Mouse (Mus musculus): ENCODE measurements around the gene Tyrobp. TPM values are rescaled to one million over a fixed set of nuclear protein-coding genes. Genes with fewer than 3 reads are reported as not detected.

Tyrobp gene
- polyA plus RNA-seq (2017; shearing (Covaris generic)) = not detected

DNA sequence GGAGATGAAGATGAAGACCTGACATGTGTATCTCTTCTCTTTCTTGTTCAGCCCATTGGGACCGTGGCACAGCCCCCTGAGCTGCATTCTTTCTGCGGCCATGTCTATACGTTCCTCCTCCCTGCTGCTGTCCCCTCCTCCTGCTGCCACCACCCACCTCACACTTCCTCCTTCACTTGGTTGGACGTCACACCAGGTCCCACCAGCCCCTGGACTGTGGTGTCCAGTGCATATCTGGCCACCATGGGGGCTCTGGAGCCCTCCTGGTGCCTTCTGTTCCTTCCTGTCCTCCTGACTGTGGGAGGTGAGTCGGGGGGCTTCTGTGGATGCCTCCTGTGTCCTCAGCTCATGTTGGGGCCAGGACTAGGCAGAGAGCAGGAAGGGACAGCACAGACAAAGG, at the start of gene Tyrobp:
Gene Tyrobp (plus strand): TSS at position 165 of the 400 bp plus-strand sequence.

DNA sequence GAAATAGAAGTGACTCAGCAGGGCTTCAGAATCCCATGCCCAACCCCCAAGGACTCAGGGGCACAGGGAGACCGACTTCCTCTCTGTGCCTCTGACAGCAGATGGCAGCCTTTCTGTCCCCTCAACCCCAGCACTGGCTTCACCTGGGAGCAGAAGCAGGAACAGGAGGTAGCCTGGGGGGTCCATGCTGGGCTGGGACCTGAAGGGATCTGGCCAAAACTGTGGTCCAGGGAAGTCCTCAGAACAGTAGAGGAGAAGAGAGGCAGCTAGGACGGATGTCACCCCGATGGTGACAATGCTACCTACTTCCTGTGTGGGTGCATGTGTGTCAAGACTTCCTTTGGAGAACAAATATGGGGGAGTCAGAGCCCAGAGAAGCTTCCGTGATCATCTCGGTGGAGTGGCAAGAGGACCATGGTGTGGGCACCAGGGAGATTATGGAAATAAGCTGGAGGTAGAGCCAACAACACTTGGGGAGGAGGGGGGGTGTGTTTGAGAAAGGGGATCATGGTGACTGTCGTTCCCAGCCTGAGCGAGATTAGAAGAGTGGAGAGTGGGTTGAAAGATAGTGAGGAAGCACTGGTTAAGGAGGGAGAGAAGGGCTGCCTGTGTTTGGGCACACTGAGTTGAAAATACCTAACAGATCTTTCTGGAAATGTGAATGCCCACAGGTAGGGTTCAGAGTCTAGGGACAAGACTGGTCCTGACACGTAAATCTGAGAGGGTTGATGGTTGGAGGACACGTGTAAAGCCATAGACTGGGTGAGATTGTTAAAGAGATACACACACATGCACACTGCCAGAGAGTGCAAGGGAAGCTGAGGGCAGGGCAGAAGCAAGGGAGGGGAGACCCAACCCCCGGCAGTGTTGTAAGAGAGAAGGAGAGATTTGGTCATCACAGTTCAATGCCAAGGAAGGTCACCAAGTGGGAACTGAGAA, 6.3 kb downstream of the Tyrobp start, which contains the start of gene Hcst:
Gene Hcst (minus strand): TSS at position 294 of the 939 bp plus-strand sequence.

DNA sequence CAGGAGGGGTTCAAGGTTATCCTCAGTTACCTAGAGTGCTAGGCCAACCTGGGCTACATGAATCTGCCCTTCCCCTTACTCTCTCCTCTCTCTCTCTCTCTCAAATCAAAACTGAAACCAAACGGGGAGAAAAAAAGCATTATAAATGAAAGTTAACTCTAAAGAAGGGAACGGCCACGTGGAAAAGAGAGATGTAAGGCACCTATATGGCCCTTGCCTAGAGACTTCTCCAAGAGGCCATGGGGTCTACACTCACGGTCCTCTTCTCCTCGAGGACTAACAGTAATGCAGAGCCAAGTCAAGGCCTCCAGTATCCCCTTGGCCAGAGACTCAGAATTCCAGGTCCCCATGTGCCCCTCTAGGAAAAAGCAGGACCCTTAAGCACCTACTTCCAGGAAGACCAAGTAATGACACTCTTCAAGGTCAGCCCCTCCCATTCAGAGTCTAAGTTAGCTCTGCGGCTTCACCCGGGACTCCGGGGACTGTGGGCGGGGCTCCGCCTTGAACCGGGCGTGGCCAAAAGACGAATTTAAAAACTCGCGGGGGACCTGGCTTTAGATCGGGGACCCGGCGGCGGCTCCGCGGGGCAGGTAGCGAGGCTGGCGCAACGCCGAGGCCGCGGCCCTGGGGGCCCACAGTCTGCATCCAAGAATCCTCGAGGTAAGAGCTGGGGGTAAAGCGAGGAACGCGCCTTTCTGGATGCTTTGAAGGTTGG, 7.8 kb downstream of the Tyrobp start, which contains the start of gene Nfkbid:
Gene Nfkbid (plus strand): TSS at position 558 of the 715 bp plus-strand sequence.

DNA sequence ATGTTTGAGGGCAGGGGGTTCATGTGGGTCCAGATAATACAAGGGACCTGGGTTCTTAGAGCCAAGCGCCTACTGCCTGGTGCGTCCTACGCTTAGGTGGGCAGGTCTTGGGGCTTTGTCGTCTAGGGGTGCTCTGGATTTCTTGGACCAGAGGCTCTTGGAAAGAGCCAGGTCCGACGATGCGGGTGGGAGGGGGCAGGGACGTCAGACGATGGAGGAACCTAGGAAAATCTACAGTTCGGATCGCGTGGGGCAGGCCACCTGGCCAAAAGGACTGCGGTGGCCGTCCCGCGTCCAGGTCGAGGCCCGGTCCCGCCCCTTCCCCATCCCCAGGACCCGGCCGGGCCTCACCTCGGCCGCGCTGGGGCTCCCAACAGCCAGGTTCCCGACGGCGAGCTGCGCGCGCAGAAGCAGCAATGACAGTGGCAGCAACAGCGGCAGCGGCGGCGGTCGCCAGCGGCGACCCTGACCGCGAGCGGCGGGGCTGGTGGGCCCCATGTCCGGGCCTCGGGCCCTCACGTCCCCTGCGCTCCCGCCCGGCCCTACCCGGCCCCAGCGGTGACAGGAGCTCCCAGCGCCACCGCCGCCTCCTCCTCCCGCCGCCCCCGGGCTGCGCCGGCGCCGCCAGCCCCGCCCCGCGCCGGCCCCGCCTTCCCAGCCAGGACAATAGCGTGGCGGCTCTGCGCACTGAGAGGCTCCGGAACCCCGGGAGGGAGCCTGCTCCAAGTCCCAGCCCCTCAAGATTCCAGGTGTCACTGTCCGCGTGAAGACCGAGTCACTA, 31.6 kb downstream of the Tyrobp start, which contains the start of gene Aplp1:
Gene Aplp1 (minus strand): TSS at position 565 of the 781 bp plus-strand sequence.

DNA sequence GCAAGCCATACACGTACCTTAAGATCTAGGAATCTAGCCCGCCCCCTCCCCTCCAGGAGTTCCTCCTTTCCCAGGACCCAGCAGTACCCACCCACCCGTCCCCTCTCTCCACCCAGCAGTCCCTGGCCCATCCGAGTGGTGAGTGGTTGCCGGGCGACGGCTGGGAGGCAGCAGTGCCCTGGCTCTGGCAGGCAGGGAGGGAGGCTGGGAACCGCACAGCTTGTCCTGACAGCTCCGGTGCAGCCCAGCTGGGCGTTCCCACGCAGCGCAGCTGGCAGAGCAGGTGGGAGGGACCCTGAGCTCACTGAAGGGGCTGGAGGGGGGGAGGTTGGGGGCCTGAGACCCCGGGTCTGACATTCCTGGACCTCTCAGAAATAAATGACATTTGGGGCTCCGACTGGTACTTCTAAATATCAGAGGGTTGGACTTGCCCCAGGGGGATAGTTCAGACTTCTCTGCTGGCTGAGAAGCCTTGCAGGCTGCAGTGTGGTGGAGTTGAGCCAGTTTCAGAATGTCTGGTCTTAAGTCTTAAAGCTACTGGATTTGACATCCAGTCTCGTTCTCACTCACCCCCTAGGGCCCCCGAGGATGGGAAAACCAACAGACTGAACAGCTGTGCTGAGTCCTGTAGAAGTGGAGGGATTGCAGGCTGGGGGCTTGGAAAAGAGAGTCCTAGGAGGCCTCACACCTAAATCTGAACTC, 44.2 kb downstream of the Tyrobp start, which contains the start of the genes Kirrel2 and Nphs1:
Gene Kirrel2 (minus strand): TSS at position 62 of the 702 bp plus-strand sequence.
Gene Nphs1 (plus strand): TSS at position 687 of the 702 bp plus-strand sequence.

Other genes starting within 250 kb of the Tyrobp start
- gene Zfp146, start 244.0 kb upstream of the Tyrobp start, polyA plus RNA-seq (2017; shearing (Covaris generic)) = 32.3 TPM
- gene Cox7a1, start 229.6 kb upstream of the Tyrobp start, polyA plus RNA-seq (2017; shearing (Covaris generic)) = not detected
- 60.7 TPM for gene Capns1, start 214.9 kb upstream of the Tyrobp start, polyA plus RNA-seq (2017; shearing (Covaris generic))
- gene Polr2i, start 181.8 kb upstream of the Tyrobp start, polyA plus RNA-seq (2017; shearing (Covaris generic)) = 32.3 TPM
- gene Tbcb, start 181.5 kb upstream of the Tyrobp start, polyA plus RNA-seq (2017; shearing (Covaris generic)) = 61.3 TPM
- not detected for gene Ovol3, start 178.0 kb upstream of the Tyrobp start, polyA plus RNA-seq (2017; shearing (Covaris generic))
- 0.85 TPM for gene Thap8, start 133.7 kb upstream of the Tyrobp start, polyA plus RNA-seq (2017; shearing (Covaris generic))
- gene Wdr62, start 133.3 kb upstream of the Tyrobp start, polyA plus RNA-seq (2017; shearing (Covaris generic)) = 4.5 TPM
- 0.83 TPM for gene Clip3, start 122.0 kb upstream of the Tyrobp start, polyA plus RNA-seq (2017; shearing (Covaris generic))
- 92.3 TPM for gene Alkbh6, start 105.0 kb upstream of the Tyrobp start, polyA plus RNA-seq (2017; shearing (Covaris generic))
- gene Syne4, start 99.0 kb upstream of the Tyrobp start, polyA plus RNA-seq (2017; shearing (Covaris generic)) = 2.6 TPM
- gene E130208F15Rik, start 92.0 kb upstream of the Tyrobp start, polyA plus RNA-seq (2017; shearing (Covaris generic)) = not detected
- gene Sdhaf1, start 89.9 kb upstream of the Tyrobp start, polyA plus RNA-seq (2017; shearing (Covaris generic)) = 16.2 TPM
- gene Lrfn3, start 51.0 kb upstream of the Tyrobp start, polyA plus RNA-seq (2017; shearing (Covaris generic)) = not detected
- gene Hcst, start 6.1 kb downstream of the Tyrobp start, polyA plus RNA-seq (2017; shearing (Covaris generic)) = 749 TPM
- gene Nfkbid, start 8.0 kb downstream of the Tyrobp start, polyA plus RNA-seq (2017; shearing (Covaris generic)) = 888 TPM
- 24.5 TPM for gene Aplp1, start 31.8 kb downstream of the Tyrobp start, polyA plus RNA-seq (2017; shearing (Covaris generic))
- gene Kirrel2, start 43.9 kb downstream of the Tyrobp start, polyA plus RNA-seq (2017; shearing (Covaris generic)) = not detected
- gene Nphs1, start 44.6 kb downstream of the Tyrobp start, polyA plus RNA-seq (2017; shearing (Covaris generic)) = 0.22 TPM
- not detected for gene Prodh2, start 79.9 kb downstream of the Tyrobp start, polyA plus RNA-seq (2017; shearing (Covaris generic))
- gene Arhgap33, start 121.3 kb downstream of the Tyrobp start, polyA plus RNA-seq (2017; shearing (Covaris generic)) = 1.1 TPM
- gene Hspb6, start 138.4 kb downstream of the Tyrobp start, polyA plus RNA-seq (2017; shearing (Covaris generic)) = 5.0 TPM
- gene Proser3, start 138.5 kb downstream of the Tyrobp start, polyA plus RNA-seq (2017; shearing (Covaris generic)) = 2.2 TPM
- gene Lin37, start 146.1 kb downstream of the Tyrobp start, polyA plus RNA-seq (2017; shearing (Covaris generic)) = 49.3 TPM
- 90.7 TPM for gene U2af1l4, start 149.5 kb downstream of the Tyrobp start, polyA plus RNA-seq (2017; shearing (Covaris generic))
- gene Gm49396, start 149.6 kb downstream of the Tyrobp start, polyA plus RNA-seq (2017; shearing (Covaris generic)) = 54.0 TPM
- gene Psenen, start 149.9 kb downstream of the Tyrobp start, polyA plus RNA-seq (2017; shearing (Covaris generic)) = 150 TPM
- 67.5 TPM for gene Igflr1, start 151.7 kb downstream of the Tyrobp start, polyA plus RNA-seq (2017; shearing (Covaris generic))
- 11.1 TPM for gene Kmt2b, start 175.0 kb downstream of the Tyrobp start, polyA plus RNA-seq (2017; shearing (Covaris generic))
- gene Zbtb32, start 185.1 kb downstream of the Tyrobp start, polyA plus RNA-seq (2017; shearing (Covaris generic)) = 16.9 TPM
- 0.62 TPM for gene Upk1a, start 199.1 kb downstream of the Tyrobp start, polyA plus RNA-seq (2017; shearing (Covaris generic))
- 445 TPM for gene Cox6b1, start 212.4 kb downstream of the Tyrobp start, polyA plus RNA-seq (2017; shearing (Covaris generic))
- gene Etv2, start 222.1 kb downstream of the Tyrobp start, polyA plus RNA-seq (2017; shearing (Covaris generic)) = not detected
- 238 TPM for gene Rbm42, start 236.6 kb downstream of the Tyrobp start, polyA plus RNA-seq (2017; shearing (Covaris generic))

Measured in effector memory CD4-positive, alpha-beta T cell, adult 7 months (primary cell).